Mouse (Mus musculus): ENCODE data around the gene Olfr323. TPM values are rescaled to one million over a fixed set of nuclear protein-coding genes. Genes with fewer than 3 reads are reported as not detected.

Olfr323 gene
- total RNA-seq, 1 experiment from 2014 or later = not detected

DNA sequence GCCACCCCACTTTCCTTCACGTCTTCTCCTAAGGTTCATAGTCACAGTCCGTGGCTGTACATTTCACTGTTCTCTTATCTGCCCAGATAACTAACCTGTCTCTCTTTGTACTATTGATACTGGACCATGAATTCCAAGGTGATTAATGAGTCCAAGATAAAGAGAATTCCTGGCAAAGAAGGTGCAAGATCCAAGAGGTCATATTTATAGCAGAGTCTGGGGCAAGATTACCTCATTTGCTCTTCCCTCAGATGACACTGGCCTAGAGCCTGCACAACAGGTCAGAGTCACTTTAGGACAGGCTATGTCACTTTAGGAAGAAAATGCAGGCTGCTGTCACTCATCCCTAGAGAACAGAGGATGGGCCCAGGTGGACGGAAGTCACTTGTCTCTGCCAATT is 25.1 kb downstream of the Olfr323 start:
- ATAC-seq (replicated peaks; ENCODE audit: low read depth, poor library complexity, severe bottlenecking) = no peak

DNA sequence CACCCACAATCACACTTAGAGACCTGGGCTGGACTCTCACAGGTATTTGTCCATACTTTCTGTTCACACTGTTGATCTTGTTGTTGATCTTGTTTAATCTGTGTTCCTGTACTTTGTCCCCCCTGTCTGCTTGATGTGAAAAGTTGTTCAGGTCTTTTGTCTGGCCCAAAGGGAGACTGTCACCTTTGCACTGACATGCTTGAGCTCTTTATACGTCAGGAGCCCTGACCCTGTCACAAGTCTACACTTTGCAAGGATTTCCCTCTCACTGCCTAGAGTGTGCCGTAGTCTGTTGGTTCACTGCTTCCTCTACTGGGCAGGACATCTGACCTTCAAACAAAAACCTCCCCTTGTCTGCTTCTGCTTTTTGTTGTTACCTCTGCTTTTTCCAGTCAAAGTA is 25.6 kb downstream of the Olfr323 start:
- ATAC-seq (replicated peaks; ENCODE audit: low read depth, poor library complexity, severe bottlenecking) = no peak

DNA sequence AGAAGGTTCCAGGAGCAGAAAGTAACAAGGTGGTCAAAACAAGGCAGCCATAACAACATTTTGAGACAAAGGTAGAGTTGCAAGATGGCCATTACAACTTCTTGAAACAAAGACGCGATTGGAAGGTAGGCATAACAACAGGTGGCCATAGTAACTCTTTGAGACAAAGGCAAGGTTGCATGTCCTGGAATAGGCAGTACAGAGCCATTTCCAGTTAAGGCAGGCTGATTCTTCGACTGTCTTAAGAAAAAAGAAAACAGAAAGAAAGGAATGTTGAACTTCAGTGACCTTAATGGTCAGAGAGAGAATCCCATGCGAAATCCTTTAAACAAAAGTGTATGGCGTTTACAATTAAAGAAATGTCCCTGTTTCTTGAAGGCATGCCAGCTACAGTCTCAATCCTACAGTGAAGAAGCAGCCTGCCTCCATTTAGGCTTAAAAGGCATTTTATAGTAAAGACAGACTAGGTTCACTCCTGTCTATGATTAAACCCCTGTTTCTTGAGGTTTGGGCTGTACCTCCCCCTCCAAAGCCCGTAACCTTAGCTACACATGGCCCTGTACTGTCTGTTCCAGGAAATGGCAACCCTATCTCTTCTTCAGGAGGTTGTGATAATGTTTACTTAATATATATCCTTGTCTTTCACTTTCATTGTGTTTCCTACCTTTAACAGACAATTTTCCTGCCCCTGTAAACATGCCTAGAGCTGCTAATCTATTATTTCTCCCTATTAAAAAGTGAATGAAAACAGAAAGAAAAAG is 27.3 kb downstream of the Olfr323 start:
- ATAC-seq (replicated peaks; ENCODE audit: low read depth, poor library complexity, severe bottlenecking) = peak; percentile 62; the same call in 1 of the 2 replicates

DNA sequence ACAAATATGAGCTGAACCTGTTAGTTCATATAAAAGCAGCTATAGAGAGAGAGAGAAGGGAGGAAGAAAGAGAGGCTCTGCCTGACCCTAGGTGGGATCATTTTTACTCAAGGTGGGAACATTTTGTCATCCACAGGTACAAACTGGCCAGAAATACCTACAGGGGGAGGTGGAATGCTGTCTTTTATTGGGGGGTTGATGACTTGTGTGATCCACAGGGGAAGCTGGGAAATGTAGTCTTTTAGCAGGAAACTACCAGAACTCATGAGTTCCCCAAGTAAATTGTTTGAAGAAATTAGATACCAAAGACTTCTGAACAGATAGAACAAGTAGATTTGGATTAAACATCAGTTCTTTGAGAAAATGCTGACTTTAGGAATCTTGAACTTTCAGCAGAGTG is 28.2 kb downstream of the Olfr323 start:
- ATAC-seq (replicated peaks; ENCODE audit: low read depth, poor library complexity, severe bottlenecking) = no peak

DNA sequence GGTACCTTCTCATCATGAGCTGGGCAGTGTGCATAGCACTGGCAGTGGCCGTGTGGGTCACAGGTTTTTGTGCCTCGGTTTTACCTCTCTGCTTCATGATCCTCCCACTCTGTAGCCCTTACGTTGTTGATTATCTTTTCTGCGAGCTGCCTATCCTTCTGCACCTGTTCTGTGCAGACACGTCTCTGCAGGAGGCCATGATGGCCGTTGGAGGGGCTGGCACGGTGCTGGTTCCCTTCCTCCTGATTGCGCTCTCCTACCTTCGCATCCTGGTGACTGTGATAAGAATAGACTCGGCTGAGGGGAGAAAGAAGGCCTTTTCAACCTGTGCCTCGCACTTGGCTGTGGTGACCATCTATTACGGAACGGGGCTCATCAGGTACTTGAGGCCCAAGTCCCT is 32.5 kb downstream of the Olfr323 start:
- ATAC-seq (replicated peaks; ENCODE audit: low read depth, poor library complexity, severe bottlenecking) = no peak

DNA sequence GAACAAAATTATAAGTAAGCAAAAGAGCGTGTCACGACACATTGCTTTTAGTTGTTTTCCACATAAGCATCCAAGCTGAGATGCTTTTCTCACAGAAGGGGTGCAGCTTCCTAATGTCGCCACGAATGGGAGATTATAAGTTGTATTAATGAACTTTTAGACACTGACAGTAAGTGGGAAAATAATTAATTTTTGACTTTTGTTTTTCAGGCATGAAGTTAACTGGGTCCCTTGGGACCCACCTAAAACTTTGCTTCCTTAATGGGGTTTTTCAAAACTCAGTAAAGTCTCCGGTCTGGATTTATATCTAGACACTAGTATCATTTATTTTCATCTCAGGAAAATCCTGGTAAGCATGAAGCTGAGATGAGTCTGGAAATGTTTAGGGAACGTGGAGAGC is 35.5 kb downstream of the Olfr323 start, which contains the start of gene Olfr324:
Olfr324 (plus strand) TSS at position 301 of the 400 bp plus-strand sequence.
- no peak for ATAC-seq (replicated peaks; ENCODE audit: low read depth, poor library complexity, severe bottlenecking)

DNA sequence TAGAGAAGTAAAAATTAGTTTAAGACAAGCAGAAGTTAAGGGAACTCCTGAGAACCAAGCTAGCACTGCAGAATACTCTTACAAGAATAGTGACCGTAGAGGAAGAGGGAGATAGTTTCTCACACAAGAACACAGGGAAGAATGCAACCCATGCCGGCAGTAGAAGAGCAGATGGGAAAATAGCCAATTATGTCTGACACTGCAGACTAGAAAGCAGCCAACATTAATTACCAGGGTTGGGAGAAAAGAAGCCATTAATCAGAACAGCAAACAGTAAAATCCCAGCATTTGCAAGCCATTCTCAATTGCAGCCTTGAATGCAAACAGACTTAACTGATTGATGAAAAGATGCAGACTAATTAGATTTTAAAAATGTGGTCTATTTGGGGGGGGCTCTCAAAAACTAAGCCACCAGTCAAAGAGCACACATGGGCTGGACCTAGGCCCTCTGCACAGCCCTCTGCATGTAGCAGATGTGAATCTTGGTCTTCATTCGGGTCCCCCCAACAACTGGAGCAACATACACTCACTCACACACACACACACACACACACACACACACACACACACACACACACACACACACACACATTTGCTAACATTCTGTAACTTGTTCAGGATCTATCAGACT is 41.6 kb downstream of the Olfr323 start:
- ATAC-seq (replicated peaks; ENCODE audit: low read depth, poor library complexity, severe bottlenecking) = no peak

DNA sequence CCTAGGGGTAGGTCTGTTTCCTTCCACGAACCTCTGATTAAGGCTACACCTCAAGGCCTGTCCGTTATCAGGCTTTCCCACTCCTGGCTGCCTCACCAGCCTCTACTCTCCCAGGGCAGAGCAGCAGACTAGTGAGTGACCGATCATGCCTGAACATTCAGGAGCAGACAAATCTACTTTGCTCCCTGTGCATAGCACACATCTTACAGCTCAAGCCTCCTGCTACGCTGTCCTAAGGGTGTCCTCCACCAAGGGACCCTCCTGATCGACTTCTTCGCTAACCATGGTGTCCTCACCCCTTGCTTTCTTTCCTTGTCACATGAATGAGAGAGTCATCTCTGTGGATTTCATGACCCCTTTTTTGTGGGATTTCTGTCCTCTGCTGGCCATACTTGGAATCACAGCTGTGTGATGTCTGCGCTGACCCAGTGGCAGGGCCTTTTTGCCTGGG is 42.4 kb downstream of the Olfr323 start:
- ATAC-seq (replicated peaks; ENCODE audit: low read depth, poor library complexity, severe bottlenecking) = peak; percentile 78

DNA sequence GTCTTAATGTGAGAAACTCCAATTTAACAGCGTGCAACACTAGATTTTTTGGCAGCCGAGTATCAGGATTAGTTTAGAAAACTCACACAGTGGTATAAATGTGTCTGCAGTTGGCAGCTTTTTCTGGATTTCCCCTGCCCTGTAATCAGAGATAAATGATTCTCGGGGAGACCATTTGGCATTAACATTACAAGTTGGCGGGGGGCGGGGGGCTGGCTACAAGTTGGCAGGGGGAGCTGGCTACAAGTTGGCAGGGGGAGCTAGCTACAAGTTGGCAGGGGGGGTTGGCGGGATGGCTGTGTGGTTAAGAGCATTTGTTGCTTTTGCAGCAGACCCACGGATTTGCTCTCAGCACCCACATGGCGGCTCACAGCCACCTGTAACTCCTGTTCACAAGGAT is 51.7 kb downstream of the Olfr323 start:
- ATAC-seq (replicated peaks; ENCODE audit: low read depth, poor library complexity, severe bottlenecking) = no peak

DNA sequence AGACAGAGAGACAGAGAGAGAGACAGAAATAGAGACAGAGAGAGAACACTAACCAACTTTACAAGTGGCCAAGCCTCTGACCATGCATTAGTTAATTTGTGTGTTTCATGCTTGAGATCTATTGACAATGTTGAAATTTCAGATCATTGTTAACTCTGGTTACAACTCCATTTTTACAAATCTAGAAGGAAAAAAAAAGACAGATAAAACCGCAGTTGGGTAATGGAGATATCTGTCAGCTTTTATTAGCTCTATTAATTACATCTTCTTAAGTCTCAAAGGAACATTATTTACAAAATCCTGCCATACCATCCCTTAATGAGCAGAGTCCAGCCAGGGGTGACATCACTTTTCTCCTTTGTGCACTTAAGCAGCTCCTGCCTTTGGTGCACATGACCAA is 52.9 kb downstream of the Olfr323 start, which contains the start of gene Olfr325:
Olfr325 (plus strand) TSS at position 301 of the 400 bp plus-strand sequence.
- ATAC-seq (replicated peaks; ENCODE audit: low read depth, poor library complexity, severe bottlenecking) = no peak

Other genes starting within 250 kb of the Olfr323 start
- not detected in 2 replicates for gene 1810065E05Rik, start 209.4 kb downstream of the Olfr323 start, total RNA-seq (2017)
- gene Gm12253, start 197.9 kb downstream of the Olfr323 start, total RNA-seq (2017) = not detected in 2 replicates
- not detected in 2 replicates for gene Lypd9, start 177.6 kb downstream of the Olfr323 start, total RNA-seq (2017)
- gene Olfr30, start 168.2 kb downstream of the Olfr323 start, total RNA-seq (2017) = not detected in 2 replicates
- gene Olfr332, start 137.9 kb downstream of the Olfr323 start, total RNA-seq (2017) = not detected in 2 replicates
- not detected in 2 replicates for gene Olfr331, start 127.9 kb downstream of the Olfr323 start, total RNA-seq (2017)
- gene Olfr330, start 95.7 kb downstream of the Olfr323 start, total RNA-seq (2017) = not detected in 2 replicates
- gene Olfr329-ps, start 84.1 kb downstream of the Olfr323 start, total RNA-seq (2017) = not detected in 2 replicates
- not detected in 2 replicates for gene Olfr328, start 74.9 kb downstream of the Olfr323 start, total RNA-seq (2017)
- not detected in 2 replicates for gene Olfr224, start 59.9 kb downstream of the Olfr323 start, total RNA-seq (2017)
- gene Olfr325, start 52.8 kb downstream of the Olfr323 start, total RNA-seq (2017) = not detected in 2 replicates
- gene Olfr324, start 35.4 kb downstream of the Olfr323 start, total RNA-seq (2017) = not detected in 2 replicates
- not detected in 2 replicates for gene 2210407C18Rik, start 14.4 kb downstream of the Olfr323 start, total RNA-seq (2017)
- gene Trim58, start 10.0 kb upstream of the Olfr323 start, total RNA-seq (2017) = 4.7 and 8.4 TPM in 2 replicates
- 0.27 TPM in 1 of 2 replicates, not detected in the other for gene Olfr322, start 28.3 kb upstream of the Olfr323 start, total RNA-seq (2017)
- not detected in 2 replicates for gene Olfr320, start 50.6 kb upstream of the Olfr323 start, total RNA-seq (2017)
- gene Olfr319, start 68.7 kb upstream of the Olfr323 start, total RNA-seq (2017) = not detected in 2 replicates
- gene Olfr318, start 93.5 kb upstream of the Olfr323 start, total RNA-seq (2017) = not detected in 2 replicates
- not detected in 2 replicates for gene Olfr317, start 108.7 kb upstream of the Olfr323 start, total RNA-seq (2017)
- not detected in 2 replicates for gene Olfr316, start 122.2 kb upstream of the Olfr323 start, total RNA-seq (2017)
- gene Olfr315, start 142.7 kb upstream of the Olfr323 start, total RNA-seq (2017) = not detected in 2 replicates
- not detected in 2 replicates for gene Olfr314, start 152.5 kb upstream of the Olfr323 start, total RNA-seq (2017)
- not detected in 2 replicates for gene Fam183b, start 171.5 kb upstream of the Olfr323 start, total RNA-seq (2017)
- gene Olfr313, start 184.5 kb upstream of the Olfr323 start, total RNA-seq (2017) = not detected in 2 replicates
- not detected in 2 replicates for gene Olfr312, start 198.7 kb upstream of the Olfr323 start, total RNA-seq (2017)
- not detected in 2 replicates for gene Olfr311, start 208.8 kb upstream of the Olfr323 start, total RNA-seq (2017)
- 1.8 and 2.0 TPM in 2 replicates for gene Gm12258, start 216.7 kb upstream of the Olfr323 start, total RNA-seq (2017)
- gene 2810021J22Rik, start 236.7 kb upstream of the Olfr323 start, total RNA-seq (2017) = 4.7 and 11.1 TPM in 2 replicates